Mouse (Mus musculus): ENCODE measurements around the gene Dock2. TPM values are rescaled to one million over a fixed set of nuclear protein-coding genes. Genes with fewer than 3 reads are reported as not detected.

Dock2 gene
- polyA plus RNA-seq, 1 experiment from 2014 or later: 0.72 TPM

DNA sequence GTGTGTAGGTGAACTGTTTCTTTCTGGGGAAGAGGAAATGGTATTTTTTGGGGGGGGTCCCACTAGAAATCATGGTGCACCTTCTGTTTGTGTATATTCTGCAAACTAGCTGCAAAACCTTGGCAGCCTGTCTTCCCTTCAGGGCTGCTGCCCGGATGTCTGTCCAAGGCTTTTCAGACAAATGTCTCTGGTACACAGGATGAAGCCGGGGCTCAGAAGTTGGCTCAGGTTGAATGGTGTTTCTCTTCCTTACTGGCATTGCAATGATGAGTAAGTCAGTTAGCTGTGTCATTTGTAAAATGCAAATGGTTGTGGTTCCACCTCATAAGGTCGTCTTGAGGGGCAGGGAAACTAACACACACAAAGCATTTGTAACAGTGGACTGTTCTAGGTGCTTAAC is 477.5 kb downstream of the Dock2 start:
- Histone ChIP-seq H3K36me3 (ENCODE audit: control insufficient read depth, insufficient read depth, low read length) (no peaks in the 10 kb centered on the region), H3K9me3 (replicated peaks; ENCODE audit: control insufficient read depth, low read length, poor library complexity, severe bottlenecking) (no peaks in the 10 kb centered on the region), H3K4me2 (ENCODE audit: low read length) (no peak overlapping the region), H3K4me3 (ENCODE audit: low read depth, low read length) (no peak overlapping the region), H3K27me3 (ENCODE audit: control insufficient read depth, insufficient read depth, low read depth, low read length) (no peaks in the 10 kb centered on the region), H3K9ac (ENCODE audit: low read depth, low read length) (no peak overlapping the region), H3K4me1 (ENCODE audit: control insufficient read depth, insufficient read depth, low read length) (no peaks in the 10 kb centered on the region), H3K27ac (ENCODE audit: low read length) (no peak overlapping the region)
- no peak for ATAC-seq
- WGBS: 88% methylated on average over 3 of the region's 3 CpGs

DNA sequence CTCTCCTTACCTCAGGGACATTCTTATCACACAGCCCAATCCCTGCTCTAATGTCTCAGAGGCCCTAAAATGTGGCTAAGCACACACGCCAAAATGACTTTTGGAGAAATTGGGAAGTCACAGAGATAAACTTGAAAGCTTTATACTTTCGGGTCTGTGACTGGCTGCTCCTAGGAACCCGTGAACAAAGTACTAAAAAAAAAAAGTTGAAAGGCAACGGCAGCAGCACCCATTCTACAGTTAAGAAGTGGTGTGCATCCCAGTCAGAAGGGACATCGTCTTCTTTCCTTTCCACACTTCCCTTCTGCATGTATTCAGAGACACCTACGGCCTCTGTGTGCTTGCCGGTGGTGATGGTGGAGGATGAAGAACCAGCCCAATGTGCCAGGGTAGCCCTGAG is 483.6 kb downstream of the Dock2 start:
- Histone ChIP-seq H3K27ac (ENCODE audit: low read length) (no peak overlapping the region), H3K9me3 (replicated peaks; ENCODE audit: control insufficient read depth, low read length, poor library complexity, severe bottlenecking) (no peaks in the 10 kb centered on the region), H3K9ac (ENCODE audit: low read depth, low read length) (no peak overlapping the region), H3K4me3 (ENCODE audit: low read depth, low read length) (no peak overlapping the region), H3K36me3 (ENCODE audit: control insufficient read depth, insufficient read depth, low read length) (no peaks in the 10 kb centered on the region), H3K4me1 (ENCODE audit: control insufficient read depth, insufficient read depth, low read length) (peaks cover 7% of the 10 kb centered on the region), H3K4me2 (ENCODE audit: low read length) (no peak overlapping the region), H3K27me3 (ENCODE audit: control insufficient read depth, insufficient read depth, low read depth, low read length) (no peaks in the 10 kb centered on the region)
- 94% methylated on average over 7 of the region's 7 CpGs for WGBS
- ATAC-seq: no peak

DNA sequence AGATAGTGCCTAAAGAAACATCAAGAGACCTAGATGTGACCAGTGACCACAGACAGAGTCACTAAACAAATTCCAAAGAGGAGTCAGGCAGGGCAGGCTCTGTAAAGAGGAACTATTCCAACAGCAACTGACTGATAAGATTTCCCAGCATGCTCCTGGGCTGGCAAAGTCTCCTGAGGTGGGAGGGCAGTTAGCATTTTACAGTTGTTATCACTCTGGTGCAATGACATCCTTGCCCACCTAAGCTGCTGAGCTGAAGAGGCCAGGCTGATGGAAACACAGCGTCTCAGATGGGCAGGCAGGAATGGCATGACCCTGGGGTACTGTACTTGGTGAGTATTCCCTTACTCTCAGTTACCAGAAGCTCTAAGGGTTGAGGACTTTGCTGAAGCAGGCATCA is 484.1 kb downstream of the Dock2 start:
- H3K4me2 ChIP-seq (ENCODE audit: low read length): no peak overlapping the region

DNA sequence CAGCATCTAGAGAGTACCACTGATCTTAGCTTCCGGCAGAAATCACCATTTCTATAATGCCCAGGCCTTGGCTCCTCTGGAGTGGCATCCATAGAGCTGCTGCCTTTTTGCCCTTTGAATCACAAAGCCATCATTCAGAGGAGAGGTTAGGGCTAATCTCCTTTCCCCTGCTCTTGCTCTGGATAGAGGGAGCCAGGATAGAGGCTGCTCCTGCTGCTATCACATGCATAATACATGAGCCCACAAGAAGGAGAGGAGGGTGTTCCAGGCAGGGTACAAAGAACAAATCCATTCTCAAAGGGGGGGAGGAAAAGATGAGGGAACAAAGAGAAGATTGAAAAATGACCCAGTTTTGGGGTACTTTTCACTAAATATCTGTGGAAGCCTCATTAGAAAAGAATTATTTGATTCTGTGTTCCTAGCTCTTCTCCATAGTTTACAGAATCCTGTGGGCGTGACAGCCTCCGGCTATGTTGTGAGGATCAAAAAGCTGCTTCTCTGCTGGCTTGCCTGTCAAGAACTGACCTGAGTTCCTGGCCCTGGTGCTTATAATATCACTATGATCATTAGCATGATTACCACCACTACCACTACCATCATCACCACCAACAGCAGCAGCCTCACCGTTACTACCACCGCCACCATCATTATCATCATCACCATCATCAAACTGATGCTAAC is 485.9 kb downstream of the Dock2 start:
- H3K4me2 ChIP-seq (ENCODE audit: low read length): no peak overlapping the region
- H3K4me3 ChIP-seq (ENCODE audit: low read depth, low read length): no peak overlapping the region
- no peaks in the 10 kb centered on the region for H3K9me3 ChIP-seq (replicated peaks; ENCODE audit: control insufficient read depth, low read length, poor library complexity, severe bottlenecking)
- H3K4me1 ChIP-seq (ENCODE audit: control insufficient read depth, insufficient read depth, low read length): peaks cover 7% of the 10 kb centered on the region
- peak overlapping the region; percentile 36 for H3K27ac ChIP-seq (ENCODE audit: low read length)
- ATAC-seq: peak; percentile 90
- H3K27me3 ChIP-seq (ENCODE audit: control insufficient read depth, insufficient read depth, low read depth, low read length): no peaks in the 10 kb centered on the region
- no peak overlapping the region for H3K9ac ChIP-seq (ENCODE audit: low read depth, low read length)
- H3K36me3 ChIP-seq (ENCODE audit: control insufficient read depth, insufficient read depth, low read length): no peaks in the 10 kb centered on the region
- 27% methylated on average over 5 of the region's 5 CpGs for WGBS

More for the DNA sequence above, 484.1 kb downstream of the Dock2 start:
- Histone ChIP-seq H3K9me3 (replicated peaks; ENCODE audit: control insufficient read depth, low read length, poor library complexity, severe bottlenecking) (no peaks in the 10 kb centered on the region), H3K4me1 (ENCODE audit: control insufficient read depth, insufficient read depth, low read length) (peaks cover 7% of the 10 kb centered on the region), H3K4me3 (ENCODE audit: low read depth, low read length) (no peak overlapping the region), H3K36me3 (ENCODE audit: control insufficient read depth, insufficient read depth, low read length) (no peaks in the 10 kb centered on the region), H3K27ac (ENCODE audit: low read length) (no peak overlapping the region), H3K9ac (ENCODE audit: low read depth, low read length) (no peak overlapping the region), H3K27me3 (ENCODE audit: control insufficient read depth, insufficient read depth, low read depth, low read length) (no peaks in the 10 kb centered on the region)
- 100% methylated on average over 1 of the region's 1 CpGs for WGBS
- no peak for ATAC-seq

DNA sequence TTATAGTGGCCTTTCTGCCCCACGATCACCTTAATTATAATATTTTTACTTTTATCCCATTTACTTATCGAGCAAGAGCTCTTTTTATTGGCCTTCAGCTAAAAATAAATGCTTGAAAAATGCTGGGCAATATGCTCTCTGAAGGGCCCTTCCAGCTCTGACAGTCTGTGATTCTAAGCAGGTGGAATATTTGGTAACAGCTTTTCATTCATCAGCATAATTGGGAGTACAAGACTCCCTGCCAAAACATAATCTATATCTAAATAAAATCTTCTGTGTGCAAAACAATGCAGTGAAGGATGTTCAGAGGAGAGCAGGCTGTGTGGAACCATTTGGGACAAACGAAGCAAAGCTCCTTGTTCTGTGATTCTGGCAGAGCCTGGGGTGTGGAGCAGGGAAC is 492.4 kb downstream of the Dock2 start:
- no peak overlapping the region for H3K4me2 ChIP-seq (ENCODE audit: low read length)
- H3K4me3 ChIP-seq (ENCODE audit: low read depth, low read length): no peak overlapping the region
- H3K36me3 ChIP-seq (ENCODE audit: control insufficient read depth, insufficient read depth, low read length): no peaks in the 10 kb centered on the region
- no peaks in the 10 kb centered on the region; the same call in 1 of the 2 replicates for H3K9me3 ChIP-seq (replicated peaks; ENCODE audit: control insufficient read depth, low read length, poor library complexity, severe bottlenecking)
- no peaks in the 10 kb centered on the region for H3K4me1 ChIP-seq (ENCODE audit: control insufficient read depth, insufficient read depth, low read length)
- no peaks in the 10 kb centered on the region for H3K27me3 ChIP-seq (ENCODE audit: control insufficient read depth, insufficient read depth, low read depth, low read length)
- H3K9ac ChIP-seq (ENCODE audit: low read depth, low read length): no peak overlapping the region
- 38% methylated on average over 3 of the region's 3 CpGs for WGBS
- H3K27ac ChIP-seq (ENCODE audit: low read length): no peak overlapping the region
- ATAC-seq: no peak

DNA sequence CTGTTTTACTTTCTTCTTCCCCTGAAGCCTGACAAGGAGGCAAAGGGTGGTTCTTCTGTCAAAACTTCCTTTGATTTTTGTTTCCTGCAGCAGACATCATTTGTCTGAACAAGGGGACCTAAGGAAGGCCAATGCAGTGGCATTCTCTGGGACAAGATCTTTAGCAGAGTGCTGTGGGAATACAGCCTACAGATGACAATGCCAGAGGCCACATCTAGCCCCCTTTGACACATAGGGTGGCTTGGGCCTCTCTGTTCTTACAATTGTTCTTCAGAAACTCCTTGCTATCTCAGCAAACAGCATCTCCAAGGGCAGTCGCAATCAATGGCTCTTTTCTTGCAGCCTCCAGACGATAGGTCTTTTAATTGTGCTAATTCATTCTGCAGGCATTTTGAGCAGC is 493.0 kb downstream of the Dock2 start:
- Histone ChIP-seq H3K4me2 (ENCODE audit: low read length) (no peak overlapping the region), H3K9ac (ENCODE audit: low read depth, low read length) (no peak overlapping the region), H3K27me3 (ENCODE audit: control insufficient read depth, insufficient read depth, low read depth, low read length) (peaks cover 5% of the 10 kb centered on the region; the same call in 1 of the 2 replicates), H3K9me3 (replicated peaks; ENCODE audit: control insufficient read depth, low read length, poor library complexity, severe bottlenecking) (no peaks in the 10 kb centered on the region; the same call in 1 of the 2 replicates), H3K36me3 (ENCODE audit: control insufficient read depth, insufficient read depth, low read length) (no peaks in the 10 kb centered on the region), H3K4me3 (ENCODE audit: low read depth, low read length) (no peak overlapping the region), H3K27ac (ENCODE audit: low read length) (no peak overlapping the region), H3K4me1 (ENCODE audit: control insufficient read depth, insufficient read depth, low read length) (no peaks in the 10 kb centered on the region)
- no peak for ATAC-seq
- 9% methylated on average over 2 of the region's 2 CpGs for WGBS

DNA sequence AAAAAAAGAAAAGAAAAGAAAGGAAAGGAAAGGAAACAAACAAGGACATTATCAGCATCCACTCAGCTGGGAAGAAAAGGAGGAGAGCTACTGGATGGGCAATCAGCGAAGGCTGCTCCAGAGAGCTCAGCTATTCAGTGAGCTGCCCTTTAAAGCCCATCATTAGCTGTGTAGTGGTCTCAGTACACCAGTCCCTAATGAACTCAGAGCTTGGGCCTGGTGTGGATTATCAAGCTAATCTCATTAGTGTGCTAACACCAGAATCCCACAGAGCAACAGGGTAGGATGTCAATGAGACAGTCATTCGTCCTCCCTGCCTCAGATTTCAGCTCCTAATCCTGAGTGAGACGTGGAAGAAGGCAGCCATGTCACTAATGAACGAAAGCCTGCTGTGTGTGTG is 493.4 kb downstream of the Dock2 start:
- no peaks in the 10 kb centered on the region; the same call in 1 of the 2 replicates for H3K9me3 ChIP-seq (replicated peaks; ENCODE audit: control insufficient read depth, low read length, poor library complexity, severe bottlenecking)
- H3K27me3 ChIP-seq (ENCODE audit: control insufficient read depth, insufficient read depth, low read depth, low read length): peaks cover 5% of the 10 kb centered on the region; the same call in 1 of the 2 replicates
- H3K4me2 ChIP-seq (ENCODE audit: low read length): no peak overlapping the region
- H3K9ac ChIP-seq (ENCODE audit: low read depth, low read length): no peak overlapping the region
- no peaks in the 10 kb centered on the region for H3K4me1 ChIP-seq (ENCODE audit: control insufficient read depth, insufficient read depth, low read length)
- H3K36me3 ChIP-seq (ENCODE audit: control insufficient read depth, insufficient read depth, low read length): no peaks in the 10 kb centered on the region
- no peak; the same call in 1 of the 2 replicates for ATAC-seq
- 15% methylated on average over 4 of the region's 4 CpGs for WGBS
- H3K27ac ChIP-seq (ENCODE audit: low read length): no peak overlapping the region
- H3K4me3 ChIP-seq (ENCODE audit: low read depth, low read length): no peak overlapping the region

DNA sequence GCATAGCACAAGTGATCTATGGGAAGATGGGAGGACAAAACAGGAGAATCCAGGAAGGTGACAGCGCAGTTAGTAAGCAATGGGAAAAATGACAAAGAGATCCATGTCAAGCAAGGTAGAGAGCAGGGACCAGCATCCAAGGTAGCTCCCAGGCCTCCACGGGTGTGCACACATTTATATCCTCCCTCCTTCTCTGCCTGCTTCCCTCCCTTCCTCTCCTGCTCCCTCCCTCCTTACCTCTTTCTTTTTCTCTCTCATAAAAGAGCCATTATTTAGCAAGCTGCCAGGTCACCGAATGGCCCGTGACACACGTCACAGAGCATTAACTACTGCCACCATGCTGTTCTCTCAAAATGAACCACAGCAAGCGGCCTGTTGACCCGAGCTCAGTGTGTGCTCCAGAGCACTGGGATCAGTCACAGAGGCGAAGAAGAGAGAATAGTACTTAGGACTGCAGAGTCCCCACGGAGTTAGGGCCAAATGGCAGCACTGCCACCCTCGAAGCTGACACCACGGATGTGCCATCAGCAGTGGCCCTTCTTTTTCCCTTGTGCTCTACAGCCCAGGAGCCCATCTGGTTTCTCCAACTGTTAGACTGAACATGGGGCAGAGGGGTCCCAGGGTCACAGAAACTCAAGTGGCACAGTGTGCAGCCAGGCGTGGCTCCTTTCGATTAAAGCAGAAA is 499.4 kb downstream of the Dock2 start:
- Histone ChIP-seq H3K4me1 (ENCODE audit: control insufficient read depth, insufficient read depth, low read length) (peaks cover 4% of the 10 kb centered on the region; the same call in 1 of the 2 replicates), H3K9me3 (replicated peaks; ENCODE audit: control insufficient read depth, low read length, poor library complexity, severe bottlenecking) (no peaks in the 10 kb centered on the region), H3K4me3 (ENCODE audit: low read depth, low read length) (no peak overlapping the region), H3K27ac (ENCODE audit: low read length) (no peak overlapping the region), H3K4me2 (ENCODE audit: low read length) (no peak overlapping the region), H3K9ac (ENCODE audit: low read depth, low read length) (no peak overlapping the region), H3K27me3 (ENCODE audit: control insufficient read depth, insufficient read depth, low read depth, low read length) (peaks cover 9% of the 10 kb centered on the region), H3K36me3 (ENCODE audit: control insufficient read depth, insufficient read depth, low read length) (no peaks in the 10 kb centered on the region)
- no peak for ATAC-seq
- 16% methylated on average over 13 of the region's 13 CpGs for WGBS

DNA sequence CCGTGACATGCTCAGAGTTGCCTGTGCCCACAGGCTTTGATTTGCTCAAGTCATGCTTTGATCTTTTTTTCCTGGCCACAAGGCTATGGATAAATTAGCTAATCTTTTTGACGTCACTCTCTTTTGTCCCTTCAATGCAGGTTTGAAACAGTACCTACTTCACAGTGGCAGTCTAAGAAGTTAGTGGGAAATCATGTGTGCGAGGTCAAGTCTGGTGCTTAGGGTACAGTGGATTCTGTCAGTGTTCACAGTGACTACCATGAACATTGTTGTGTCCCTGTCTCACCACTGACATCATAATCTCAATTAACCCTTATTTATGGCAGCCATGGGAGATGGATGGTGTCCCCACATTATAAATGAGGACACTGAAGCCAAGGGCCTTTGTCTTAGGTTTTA is 506.6 kb downstream of the Dock2 start:
- peak; percentile 51; the same call in 1 of the 2 replicates for ATAC-seq
- Histone ChIP-seq H3K27me3 (ENCODE audit: control insufficient read depth, insufficient read depth, low read depth, low read length) (peaks cover 2% of the 10 kb centered on the region; the same call in 1 of the 2 replicates), H3K27ac (ENCODE audit: low read length) (no peak overlapping the region), H3K36me3 (ENCODE audit: control insufficient read depth, insufficient read depth, low read length) (no peaks in the 10 kb centered on the region), H3K9ac (ENCODE audit: low read depth, low read length) (no peak overlapping the region), H3K4me1 (ENCODE audit: control insufficient read depth, insufficient read depth, low read length) (peaks cover 11% of the 10 kb centered on the region; the same call in 1 of the 2 replicates), H3K4me2 (ENCODE audit: low read length) (peak overlapping the region; percentile 44; the same call in 1 of the 2 replicates), H3K4me3 (ENCODE audit: low read depth, low read length) (no peak overlapping the region), H3K9me3 (replicated peaks; ENCODE audit: control insufficient read depth, low read length, poor library complexity, severe bottlenecking) (no peaks in the 10 kb centered on the region)
- 34% methylated on average over 3 of the region's 3 CpGs for WGBS

Measured in midbrain, embryonic 16.5 days (tissue).